ENCODE assay signal across 15 mouse cellular contexts in genomic region chr8:78477051-78477829, GRCm38 (mm10). TPM values are rescaled to one million over a fixed set of nuclear protein-coding genes. Genes with fewer than 3 reads are reported as not detected.
DNase-seq lines count a peak whose midpoint lies in the region; TF ChIP-seq lines count a peak whose summit lies in the region.
"Had no signal": no experiment of that assay in that cellular context is flagged by ENCODE, and none has a peak within 500 bp of the region (broad histone marks: within the 10 kb centered on the region; RNA-seq: fewer than 3 reads in every experiment).

No protein-coding gene starts in this region.

- WGBS in heart, adult 2 months = 37% methylated on average over 6 of the region's 6 CpGs

- no peaks in the 10 kb centered on the region for H3K4me1 ChIP-seq in heart, adult 2 months (ENCODE audit: control insufficient read depth, insufficient read depth, low read length)
- H3K4me1 ChIP-seq in cortical plate, adult 2 months (ENCODE audit: control insufficient read depth, insufficient read depth, low read length) = no peaks in the 10 kb centered on the region
- H3K4me1 ChIP-seq: heart, embryonic 10.5 days; midbrain, embryonic 10.5 days had no signal

- no peak for TF ChIP-seq EP300 in heart, adult 2 months (IDR thresholded peaks at IDR 0.05; ENCODE audit: insufficient read depth, low read depth, low read length)

- DNase-seq in heart, adult 2 months = no peak
- DNase-seq in heart, postnatal 25 days (ENCODE audit: low spot score) = no peak
- DNase-seq in lung, postnatal 10 days = peak; percentile 5
- no peak for DNase-seq in lung, postnatal 14 days
- peak; percentile 67 for DNase-seq in retina, embryonic 14.5 days (ENCODE audit: low spot score)
- DNase-seq in ovary, postnatal 36 days (ENCODE audit: low spot score) = no peak
- DNase-seq in natural killer cell, adult 2 months (ENCODE audit: low spot score in 2 of 2) = no peak
- DNase-seq: kidney, adult 18-20 months; right cerebral cortex, postnatal 25 days had no signal

- TF ChIP-seq POLR2A in heart, adult 2 months (IDR thresholded peaks at IDR 0.05; ENCODE audit: insufficient read depth, low read depth, low read length) = no peak
- TF ChIP-seq POLR2A in cortical plate, adult 2 months (IDR thresholded peaks at IDR 0.05; ENCODE audit: extremely low read depth, insufficient read depth, low read length) = no peak

- no peak overlapping the region for H3K27ac ChIP-seq in heart, adult 2 months
- H3K27ac ChIP-seq in cortical plate, adult 2 months (ENCODE audit: insufficient read depth, low read length) = no peak overlapping the region
- H3K27ac ChIP-seq: heart, embryonic 10.5 days; midbrain, embryonic 10.5 days had no signal

- TF ChIP-seq CTCF in heart, adult 2 months (IDR thresholded peaks at IDR 0.05) = peak; percentile 51
- peak; percentile 4; the same call in 1 of the 2 replicates for TF ChIP-seq CTCF in cortical plate, adult 2 months (IDR thresholded peaks at IDR 0.05; ENCODE audit: extremely low read depth, insufficient read depth, low read length)

- no peaks in the 10 kb centered on the region for H3K79me2 ChIP-seq in heart, adult 2 months (replicated peaks; ENCODE audit: control insufficient read depth, insufficient read depth, low read length)

- intact Hi-C loops in heart, adult 2 months (cut with DNase I) = no loop called here
- intact Hi-C loops in heart, postnatal 25 days (cut with DNase I) = no loop called here

- H3K36me3 ChIP-seq in heart, adult 2 months (ENCODE audit: control insufficient read depth, insufficient read depth, low read length) = no peaks in the 10 kb centered on the region
- H3K36me3 ChIP-seq: G1E; heart, embryonic 10.5 days; midbrain, embryonic 10.5 days had no signal

- H3K4me3 ChIP-seq in heart, adult 2 months = no peak overlapping the region
- H3K4me3 ChIP-seq in cortical plate, adult 2 months (ENCODE audit: insufficient read depth, low read length) = no peak overlapping the region
- H3K4me3 ChIP-seq: erythroblast, embryonic 14.5 days; heart, embryonic 10.5 days; midbrain, embryonic 10.5 days had no signal

- H3K9ac ChIP-seq in heart, adult 2 months (ENCODE audit: low read depth, low read length) = no peak overlapping the region

- H3K27me3 ChIP-seq in heart, adult 2 months (ENCODE audit: control insufficient read depth, insufficient read depth, low read length) = no peaks in the 10 kb centered on the region

RNA-seq across cellular contexts. Expression of gene Rbmxl1, which starts 31.5 kb away (rescaled TPM):
- 10 to 100 TPM; 16.9 to 18.8 TPM for total RNA-seq in heart, adult 2 months (2021)
- 10.6 and 19.2 TPM in 2 replicates for polyA plus RNA-seq in heart, adult 2 months (2012; rRNA removed)
- total RNA-seq in heart, postnatal 25 days (2021) = 10 to 100 TPM; 18.2 to 20.1 TPM
- polyA plus RNA-seq in cortical plate, adult 2 months (2012; rRNA removed) = 50.8 and 53.2 TPM in 2 replicates

RNA-seq across cellular contexts. Expression of gene Slc10a7, which starts 31.9 kb away (rescaled TPM):
- 1 to 10 TPM; 4.1 to 5.4 TPM for total RNA-seq in heart, adult 2 months (2021)
- polyA plus RNA-seq in heart, adult 2 months (2012; rRNA removed) = 4.3 and 7.7 TPM in 2 replicates
- 1 to 10 TPM; 4.4 to 5.7 TPM for total RNA-seq in heart, postnatal 25 days (2021)
- 4.1 and 4.8 TPM in 2 replicates for polyA plus RNA-seq in cortical plate, adult 2 months (2012; rRNA removed)

RNA-seq across cellular contexts. Expression of gene Pou4f2, which starts 40.8 kb away (rescaled TPM):
- total RNA-seq in heart, adult 2 months (2021) = not detected
- not detected in 2 replicates for polyA plus RNA-seq in heart, adult 2 months (2012; rRNA removed)
- total RNA-seq in heart, postnatal 25 days (2021) = not detected
- not detected in 2 replicates for polyA plus RNA-seq in cortical plate, adult 2 months (2012; rRNA removed)
- total RNA-seq: left cerebral cortex, postnatal 36 days had no signal
- polyA plus RNA-seq: erythroblast, embryonic 14.5 days; G1E; heart, embryonic 10.5 days had no signal

Comparison
In these comparisons a context has a peak if more than half of its experiments do, and no peak if none do; other contexts are left out.
1. DNase-seq: peak in lung, postnatal 10 days (single experiment) and retina, embryonic 14.5 days (single experiment); none in heart, adult 2 months (0 of 2), heart, postnatal 25 days (single experiment), lung, postnatal 14 days (single experiment), ovary, postnatal 36 days (single experiment) and natural killer cell, adult 2 months (0 of 2).